Mouse (Mus musculus) liver, postnatal 0 days (tissue): Measurements from ENCODE around the gene Ap2s1. TPM values are rescaled to one million over a fixed set of nuclear protein-coding genes. Genes with fewer than 3 reads are reported as not detected.

ENCODE experiments used
- ATAC-seq: fragments of 200-750 bp; cut with Nextera tagmentation; 2 replicates; pipeline ENCODE4 v1.8.0; 2017; ENCODE audit warnings: mild to moderate bottlenecking, moderate library complexity
- DNase-seq: peaks from one replicate; pipeline ENCODE4 v3.0.0-alpha.2; 2016
- H3K27ac ChIP-seq: fragments of 300-500 bp; sonication (generic); 2 replicates; pipeline ENCODE4 v1.5.1; 2014; ENCODE audit warnings: antibody characterized with exemption, moderate library complexity, mild to moderate bottlenecking, low read depth
- H3K27me3 ChIP-seq: fragments of 300-500 bp; sonication (generic); 2 replicates; pipeline ENCODE4 v1.6.1; 2014; ENCODE audit warnings: low read length, control low read depth, mixed read lengths; ENCODE audit not compliant: insufficient read depth
- H3K36me3 ChIP-seq: fragments of 300-500 bp; sonication (generic); replicated peaks from 2 replicates; pipeline ENCODE4 v1.6.1; 2014; ENCODE audit warnings: mild to moderate bottlenecking, control low read depth, low read length, moderate library complexity, mixed read lengths; ENCODE audit not compliant: insufficient read depth
- H3K4me1 ChIP-seq: fragments of 300-500 bp; sonication (generic); 2 replicates; pipeline ENCODE4 v1.6.1; 2014; ENCODE audit warnings: antibody characterized with exemption, mild to moderate bottlenecking, control low read depth; ENCODE audit not compliant: insufficient read depth
- H3K4me2 ChIP-seq: fragments of 300-500 bp; sonication (generic); 2 replicates; pipeline ENCODE4 v1.6.1; 2014; ENCODE audit warnings: low read depth, mild to moderate bottlenecking, low read length, moderate library complexity, mixed read lengths
- H3K4me3 ChIP-seq: fragments of 300-500 bp; sonication (generic); 2 replicates; pipeline ENCODE4 v1.5.1; 2014; ENCODE audit warnings: low read depth, low read length
- H3K9ac ChIP-seq: fragments of 300-500 bp; sonication (generic); replicated peaks from 2 replicates; pipeline ENCODE4 v1.6.1; 2014; ENCODE audit warnings: mild to moderate bottlenecking, moderate library complexity
- H3K9me3 ChIP-seq: fragments of 300-500 bp; sonication (generic); 2 replicates; pipeline ENCODE4 v1.6.1; 2016; ENCODE audit warnings: mild to moderate bottlenecking, control low read depth, low read length, mixed read lengths
- CTCF ChIP-seq: sonication (generic); IDR thresholded peaks from 2 replicates; pipeline ENCODE4 v1.5.1; 2016; ENCODE audit warnings: antibody characterized with exemption, low read depth
- EP300 ChIP-seq: IDR thresholded peaks from 2 replicates; pipeline ENCODE4 v1.6.1; 2016; ENCODE audit warnings: antibody characterized with exemption, low read depth, mild to moderate bottlenecking
- WGBS: fragments of 180-500 bp; shearing (Covaris S2); extraction: QIAGEN DNeasy Blood & Tissue Kit; methylation state at CpG from one replicate; pipeline ENCODE4 v1.1.7; 2014; ENCODE audit not compliant: insufficient replicate concordance; 5-methylcytosine and 5-hydroxymethylcytosine counted together
- polyA plus RNA-seq: library from polyadenylated mRNA; unstranded; fragments of >200 nt; fragmentation: Nextera tagmentation; extraction: Ambion mirVana; gene quantifications from 2 replicates; pipeline ENCODE4 v1.2.1, GENCODE M21; 2015

Gene Ap2s1
- polyA plus RNA-seq, 1 experiment from 2014 or later: 153 TPM

GRCm38 (mm10) chr7:16745373-16745772 is 7.2 kb downstream of the Ap2s1 start:
- no peak for TF ChIP-seq CTCF
- TF ChIP-seq EP300: no peak
- H3K4me3 ChIP-seq: no peak overlapping the region
- 83% methylated on average over 4 of the region's 4 CpGs for WGBS
- no peaks in the 10 kb centered on the region for H3K9me3 ChIP-seq
- H3K4me2 ChIP-seq: no peak overlapping the region
- DNase-seq (no peak), ATAC-seq (no peak)
- peaks cover 49% of the 10 kb centered on the region for H3K36me3 ChIP-seq
- no peaks in the 10 kb centered on the region for H3K27me3 ChIP-seq
- H3K27ac ChIP-seq: no peak overlapping the region
- H3K4me1 ChIP-seq: no peaks in the 10 kb centered on the region
- H3K9ac ChIP-seq: no peak overlapping the region

GRCm38 (mm10) chr7:16746093-16746492 is 7.9 kb downstream of the Ap2s1 start:
- TF ChIP-seq EP300: no peak
- peak; percentile 90 for TF ChIP-seq CTCF
- peak; percentile 67 for DNase-seq
- Histone ChIP-seq H3K27me3 (no peaks in the 10 kb centered on the region), H3K27ac (no peak overlapping the region), H3K9me3 (no peaks in the 10 kb centered on the region), H3K4me1 (no peaks in the 10 kb centered on the region), H3K9ac (no peak overlapping the region), H3K36me3 (peaks cover 49% of the 10 kb centered on the region), H3K4me2 (no peak overlapping the region), H3K4me3 (no peak overlapping the region)
- WGBS: 64% methylated on average over 3 of the region's 3 CpGs
- peak; percentile 49; the same call in 1 of the 2 replicates for ATAC-seq

- Histone ChIP-seq H3K36me3 (peaks cover 49% of the 10 kb centered on the region), H3K4me2 (no peak overlapping the region), H3K4me1 (no peaks in the 10 kb centered on the region), H3K27me3 (no peaks in the 10 kb centered on the region), H3K9ac (no peak overlapping the region), H3K4me3 (no peak overlapping the region), H3K27ac (no peak overlapping the region), H3K9me3 (no peaks in the 10 kb centered on the region)
- TF ChIP-seq EP300: no peak
- DNase-seq: no peak
- WGBS: 78% methylated on average over 6 of the region's 6 CpGs
- ATAC-seq: no peak
Observed at GRCm38 (mm10) chr7:16747656-16748055, 9.4 kb downstream of the Ap2s1 start.

- Histone ChIP-seq H3K27ac (no peak overlapping the region), H3K9ac (no peak overlapping the region), H3K4me1 (0 out of 2 replicates have a peak, but pooled peaks cover 3% of the 10 kb centered on the region), H3K27me3 (no peaks in the 10 kb centered on the region), H3K9me3 (no peaks in the 10 kb centered on the region), H3K4me3 (no peak overlapping the region), H3K4me2 (no peak overlapping the region), H3K36me3 (peaks cover 26% of the 10 kb centered on the region)
- ATAC-seq: no peak
- WGBS: 81% methylated on average over 12 of the region's 12 CpGs
- TF ChIP-seq EP300 (no peak), CTCF (no peak)
- no peak for DNase-seq
Observed at GRCm38 (mm10) chr7:16752016-16752415, 13.8 kb downstream of the Ap2s1 start.

- no peaks in the 10 kb centered on the region for H3K9me3 ChIP-seq
- no peak overlapping the region for H3K27ac ChIP-seq
- H3K27me3 ChIP-seq: no peaks in the 10 kb centered on the region
- 39% methylated on average over 17 of the region's 17 CpGs for WGBS
- DNase-seq (no peak), ATAC-seq (no peak)
- 0 out of 2 replicates have a peak, but pooled peaks cover 7% of the 10 kb centered on the region for H3K4me1 ChIP-seq
- H3K4me2 ChIP-seq: no peak overlapping the region
- no peak overlapping the region for H3K4me3 ChIP-seq
- TF ChIP-seq CTCF (no peak), EP300 (no peak)
- no peak overlapping the region for H3K9ac ChIP-seq
- H3K36me3 ChIP-seq: no peaks in the 10 kb centered on the region
Observed at GRCm38 (mm10) chr7:16755362-16756017, 17.3 kb downstream of the Ap2s1 start.

GRCm38 (mm10) chr7:16758872-16759574 is 20.8 kb downstream of the Ap2s1 start:
- WGBS: 69% methylated on average over 11 of the region's 11 CpGs
- no peak overlapping the region for H3K4me3 ChIP-seq
- H3K9ac ChIP-seq: no peak overlapping the region
- 0 out of 2 replicates have a peak, but pooled peaks cover 7% of the 10 kb centered on the region for H3K4me1 ChIP-seq
- no peak for ATAC-seq
- no peak for DNase-seq
- H3K9me3 ChIP-seq: no peaks in the 10 kb centered on the region
- H3K36me3 ChIP-seq: no peaks in the 10 kb centered on the region
- H3K27me3 ChIP-seq: no peaks in the 10 kb centered on the region
- no peak overlapping the region for H3K4me2 ChIP-seq
- TF ChIP-seq EP300 (no peak), CTCF (no peak)
- H3K27ac ChIP-seq: no peak overlapping the region
